Mouse (Mus musculus): ENCODE measurements around the gene Msmp.
"Not testable (repeated sequence)": the region's sequence is repeated elsewhere in the genome, so short reads cannot be mapped to it uniquely, and the experiment has no call there.

Msmp gene

GRCm38 (mm10) chr4:43584444-43585416 is at the start of gene Msmp:
Msmp (minus strand) TSS chr4:43584494.
- DNase-seq (ENCODE audit: low spot score): no peak

GRCm38 (mm10) chr4:43633736-43634135 is 49.4 kb upstream of the Msmp start:
- no peak for DNase-seq (ENCODE audit: low spot score)

GRCm38 (mm10) chr4:43633296-43633695 is 49.0 kb upstream of the Msmp start:
- no peak for DNase-seq (ENCODE audit: low spot score)

- DNase-seq (ENCODE audit: low spot score): peak; percentile 43
Observed at GRCm38 (mm10) chr4:43631956-43632920, 47.9 kb upstream of the Msmp start.

DNA sequence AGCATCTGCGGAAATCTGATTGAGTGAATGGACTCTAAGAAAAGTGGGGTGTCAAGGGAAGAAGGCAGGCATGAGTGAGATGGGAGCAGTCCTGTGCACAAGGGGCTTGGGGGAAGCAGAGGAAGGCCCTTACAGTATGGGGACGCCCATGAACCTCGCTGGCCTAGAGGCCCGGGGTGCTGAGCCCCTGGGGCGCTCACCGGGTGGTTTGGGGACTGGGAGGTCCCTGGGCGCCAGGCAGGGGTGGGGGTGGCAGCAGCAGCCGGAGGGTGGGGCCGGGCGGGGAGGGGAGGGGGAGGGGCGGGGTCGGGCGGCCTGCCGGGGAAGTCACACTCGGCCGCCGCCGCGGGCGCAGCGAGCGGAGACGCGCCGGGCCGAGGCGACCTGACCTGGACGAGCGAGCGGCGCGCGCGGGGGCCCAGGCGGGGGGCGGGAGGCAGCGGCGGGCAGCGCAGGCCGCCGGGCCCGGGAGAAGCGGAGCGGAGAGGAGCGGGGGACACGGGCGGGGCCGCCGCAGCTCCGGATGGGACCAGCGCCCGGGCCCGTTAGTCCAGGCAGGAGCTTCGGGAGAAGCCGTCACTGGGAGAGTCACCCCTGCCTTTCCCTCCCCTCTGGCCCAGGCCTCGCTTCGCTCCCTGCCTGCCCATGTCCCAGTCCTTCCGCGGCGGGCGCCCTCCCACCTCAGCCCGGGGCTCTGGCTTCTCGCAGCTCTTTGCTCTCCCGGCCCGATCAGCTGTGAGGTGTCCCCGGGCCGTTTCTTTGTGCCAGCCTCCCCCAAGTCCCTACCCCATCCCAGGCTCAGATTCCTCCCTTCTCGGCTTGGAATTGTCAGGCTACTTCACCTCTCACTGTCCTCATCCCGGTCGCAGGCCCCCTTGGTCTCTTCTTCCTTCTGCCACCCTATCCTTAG is 47.0 kb upstream of the Msmp start, which contains the start of gene Npr2:
Npr2 (plus strand) TSS at position 890 of the 910 bp plus-strand sequence.
- DNase-seq (ENCODE audit: low spot score): peak; percentile 80

GRCm38 (mm10) chr4:43630671-43631045 is 46.4 kb upstream of the Msmp start:
- DNase-seq (ENCODE audit: low spot score): no peak

DNA sequence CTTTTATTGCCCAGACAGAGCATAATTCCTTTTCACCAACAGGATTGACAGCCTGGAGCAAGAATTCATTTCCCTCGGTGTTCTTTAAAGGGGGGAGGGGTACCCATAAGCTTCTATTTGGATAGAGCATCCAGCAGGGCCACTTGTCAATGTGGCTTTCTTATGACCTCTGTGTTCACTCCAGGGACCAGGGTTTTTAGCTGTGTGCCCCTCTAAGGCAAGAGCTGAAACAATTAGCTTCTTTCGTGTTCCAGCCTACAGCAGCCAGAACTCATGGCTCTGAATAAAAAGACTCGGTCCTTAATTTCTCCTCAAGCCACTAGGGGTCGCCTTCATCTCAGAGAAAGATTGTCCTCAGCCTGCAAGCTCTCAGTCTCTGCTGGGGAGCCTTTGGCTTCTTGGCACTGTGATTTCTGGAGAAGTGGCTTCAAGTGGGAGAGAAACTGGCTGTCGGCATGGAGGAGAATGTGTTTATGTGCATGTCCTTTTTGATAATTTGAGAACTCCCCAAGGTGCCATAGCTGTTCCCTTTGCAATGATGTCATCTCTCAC is 45.8 kb upstream of the Msmp start:
- DNase-seq (ENCODE audit: low spot score): peak; percentile 47

GRCm38 (mm10) chr4:43629106-43629817 is 45.0 kb upstream of the Msmp start:
- DNase-seq (ENCODE audit: low spot score): no peak

GRCm38 (mm10) chr4:43620146-43620778 is 36.0 kb upstream of the Msmp start:
- DNase-seq (ENCODE audit: low spot score): no peak

DNA sequence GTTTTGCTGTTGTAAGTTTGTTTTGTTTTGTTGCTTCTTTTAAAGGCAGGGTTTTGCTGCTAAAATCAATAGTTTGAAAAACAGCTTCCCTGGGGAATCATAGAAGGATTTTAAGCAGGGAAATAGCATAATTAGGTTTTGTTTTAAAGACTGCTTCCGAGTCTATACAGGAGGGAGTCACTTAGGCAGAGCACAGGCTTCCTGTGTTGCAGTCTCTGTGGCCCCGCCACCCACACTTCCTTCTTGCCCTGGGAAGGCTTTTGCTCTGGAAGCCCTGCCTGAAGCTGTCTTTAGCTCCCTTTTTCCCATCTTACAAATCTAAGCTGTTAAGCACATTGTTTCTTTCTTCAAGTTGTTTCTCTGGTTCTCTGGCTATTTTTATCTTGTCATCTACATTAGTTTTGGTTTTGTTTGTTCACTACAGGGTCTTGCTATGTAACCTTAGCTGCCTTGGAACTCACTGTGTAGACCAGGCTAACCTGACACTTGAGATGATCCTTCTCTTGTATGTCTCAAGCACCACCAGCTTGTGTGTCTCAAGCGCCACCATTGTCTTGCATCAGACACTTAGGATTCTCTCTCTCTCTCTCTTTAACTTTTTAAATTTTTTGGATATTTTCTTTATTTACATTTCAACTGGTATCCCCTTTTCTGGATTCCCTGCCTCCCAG is 28.9 kb upstream of the Msmp start:
- no peak for DNase-seq (ENCODE audit: low spot score)

DNA sequence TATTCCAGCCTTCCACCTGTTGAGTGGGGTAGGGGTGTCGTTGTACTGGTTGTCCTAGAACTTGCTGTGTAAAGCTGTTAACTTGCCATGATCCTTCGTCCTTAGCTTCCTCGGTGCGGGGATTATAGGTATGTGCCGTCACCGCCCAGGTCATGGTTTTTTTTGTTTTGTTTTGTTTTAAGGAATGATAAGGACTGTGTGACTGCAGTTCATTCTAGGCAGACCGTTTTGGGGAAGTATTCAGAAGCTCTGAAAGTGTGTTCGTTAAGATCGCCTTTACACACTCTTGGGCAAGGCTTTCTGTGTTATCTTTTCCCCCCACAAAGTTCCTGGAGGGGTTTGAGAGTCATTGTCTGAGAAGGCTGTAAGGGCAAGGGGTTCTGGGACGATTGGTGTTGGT is 28.2 kb upstream of the Msmp start:
- no peak for DNase-seq (ENCODE audit: low spot score)

DNA sequence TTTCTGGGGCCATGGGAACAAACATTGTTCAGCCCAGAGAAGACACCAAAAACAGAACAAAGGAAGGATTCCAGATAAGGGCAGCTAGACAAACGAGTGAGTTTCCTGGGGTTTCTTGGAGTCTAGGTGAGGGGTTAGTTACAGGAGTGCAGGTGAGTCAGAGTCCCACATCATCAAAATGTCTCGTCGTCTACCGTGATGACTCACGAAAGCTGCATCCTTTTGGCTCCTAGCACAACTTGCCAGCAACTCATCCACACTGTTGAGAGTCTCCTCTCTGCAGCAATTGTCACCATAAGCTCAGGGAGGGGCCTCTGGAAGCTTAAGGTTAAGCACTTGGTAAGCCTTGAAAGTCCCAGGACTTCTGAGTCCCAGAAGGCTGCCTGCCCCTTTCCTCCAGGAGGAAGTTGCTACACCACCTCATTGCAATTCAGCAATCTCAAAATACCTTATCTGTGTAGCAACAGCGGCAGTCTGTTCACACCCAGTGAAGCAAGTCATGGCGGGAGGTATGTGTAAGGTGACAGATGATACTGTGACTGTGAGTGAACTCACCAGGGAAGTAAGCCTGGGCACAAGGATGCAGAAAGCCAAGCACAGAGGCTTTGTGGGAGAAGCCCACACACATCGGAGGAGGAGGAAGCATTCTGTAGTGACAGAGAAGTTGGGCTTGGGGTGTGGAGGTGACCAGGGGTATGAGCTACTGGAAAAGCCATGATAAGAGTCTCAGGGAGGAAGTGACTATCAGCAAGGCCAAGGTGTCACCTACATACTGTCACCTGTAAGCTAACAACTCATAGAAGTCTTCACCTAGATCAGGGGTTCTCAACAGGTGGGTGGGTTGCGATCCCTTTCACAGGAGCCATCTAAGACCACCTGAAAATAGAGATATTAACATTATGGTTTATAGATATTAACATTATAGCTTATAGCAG is 20.7 kb upstream of the Msmp start:
- no peak for DNase-seq (ENCODE audit: low spot score)

GRCm38 (mm10) chr4:43604099-43604498 is 19.8 kb upstream of the Msmp start:
- DNase-seq (ENCODE audit: low spot score): no peak

DNA sequence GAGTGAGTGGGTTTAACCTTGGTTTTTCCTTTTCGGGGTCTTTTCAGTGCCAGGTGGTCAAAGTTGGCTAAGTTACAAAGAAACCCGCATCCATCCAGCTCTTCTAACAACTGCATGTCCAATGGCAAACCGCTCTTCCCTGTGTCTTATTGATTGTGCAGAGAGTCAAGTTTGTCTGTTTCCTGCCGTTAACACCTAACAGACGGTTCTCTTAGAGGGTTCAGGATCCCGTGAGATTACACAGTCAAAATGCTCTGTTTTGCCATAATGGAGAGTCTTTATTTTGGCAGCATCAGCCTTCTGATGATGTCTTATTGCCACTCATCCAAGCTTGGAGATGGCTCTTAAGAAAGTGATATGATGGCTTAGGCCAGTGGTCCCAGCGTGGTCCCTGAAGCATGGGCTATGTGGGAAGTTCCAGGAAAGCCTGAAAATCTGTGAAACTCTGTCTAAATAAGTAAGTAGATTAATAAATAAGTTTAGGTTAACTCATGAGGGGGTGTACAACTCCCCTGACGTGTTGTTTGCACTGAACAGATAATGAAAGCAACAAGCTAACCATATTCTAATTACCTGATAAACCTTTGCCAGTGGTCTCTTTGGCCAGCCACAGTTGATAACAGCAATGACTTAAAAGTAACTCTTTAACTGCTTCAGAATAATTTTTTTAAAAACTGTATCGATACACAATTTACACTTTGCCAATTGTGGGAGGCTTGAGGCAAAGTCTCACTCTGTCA is 16.1 kb upstream of the Msmp start:
- no peak for DNase-seq (ENCODE audit: low spot score)

DNA sequence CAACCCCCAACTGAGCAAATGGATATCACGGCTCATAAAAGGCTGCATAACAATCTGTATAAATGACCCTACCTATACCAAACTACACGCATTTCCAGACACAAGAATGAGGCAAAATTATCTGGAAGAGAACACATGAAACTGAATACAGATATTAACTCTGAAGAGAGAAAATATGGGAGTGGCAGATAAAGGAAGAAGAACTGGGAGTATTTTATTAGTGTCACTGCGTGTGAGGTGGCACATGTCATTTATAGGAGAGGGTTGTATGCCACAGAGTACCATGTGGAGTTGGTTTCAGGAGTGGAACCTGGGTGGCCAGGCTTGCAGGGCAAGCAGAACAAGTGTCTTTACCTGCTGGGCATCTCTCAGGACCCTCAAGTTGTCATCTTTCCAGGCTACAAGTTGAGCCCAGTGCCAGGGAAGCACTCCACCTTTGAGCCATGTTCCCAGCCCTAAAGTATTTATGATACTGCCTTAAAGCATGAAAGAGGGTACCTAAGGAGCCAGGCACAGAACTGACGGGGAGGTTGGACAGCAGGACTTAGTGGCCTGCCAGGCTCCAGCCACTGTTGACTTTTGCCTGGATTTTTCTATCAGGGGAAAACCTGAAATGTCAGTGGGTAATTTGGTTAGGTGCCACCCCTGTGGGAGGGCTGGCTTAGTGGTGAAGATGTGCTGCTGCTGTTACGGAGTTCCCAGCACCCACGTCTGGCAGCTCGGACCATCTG is 14.5 kb upstream of the Msmp start:
- no peak for DNase-seq (ENCODE audit: low spot score)

GRCm38 (mm10) chr4:43598200-43598599 is 13.9 kb upstream of the Msmp start:
- no peak for DNase-seq (ENCODE audit: low spot score)

DNA sequence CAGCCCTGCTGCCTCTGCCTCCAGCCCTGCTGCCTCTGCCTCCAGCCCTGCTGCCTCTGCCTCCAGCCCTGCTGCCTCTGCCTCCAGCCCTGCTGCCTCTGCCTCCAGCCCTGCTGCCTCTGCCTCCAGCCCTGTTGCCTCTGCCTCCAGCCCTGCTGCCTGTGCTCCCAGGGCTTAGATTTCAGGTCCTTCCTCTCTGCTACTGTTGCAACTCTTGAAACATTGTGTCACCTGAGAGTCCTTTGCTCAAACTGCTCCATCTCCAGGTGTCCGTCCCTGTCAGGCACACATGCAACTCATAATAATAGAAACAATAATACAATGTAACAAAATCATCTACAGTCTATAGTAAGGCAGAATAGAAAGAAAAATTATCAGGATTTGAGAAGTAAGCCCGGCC is 12.3 kb upstream of the Msmp start:
- DNase-seq (ENCODE audit: low spot score): not testable (repeated sequence)

Measured in ovary, postnatal 36 days (tissue).